In genomic region chr3:121967681-121968476, GRCm38 (mm10) we compare ENCODE assay signal across 8 mouse cellular contexts. TPM values are rescaled to one million over a fixed set of nuclear protein-coding genes. Genes with fewer than 3 reads are reported as not detected.
DNase-seq lines count a peak whose midpoint lies in the region; ATAC-seq and TF ChIP-seq lines count a peak whose summit lies in the region.

No protein-coding gene starts in this region.

- ATAC-seq in heart, embryonic 14.5 days (ENCODE audit: insufficient number of reproducible peaks, insufficient read depth, low FRiP score, low read depth), result peak; percentile 100
- ATAC-seq in liver, embryonic 14.5 days (ENCODE audit: insufficient read depth), result peak; percentile 100
- ATAC-seq in neural tube, embryonic 11.5 days (ENCODE audit: insufficient read depth, low FRiP score, low TSS enrichment), result peak; percentile 100
- peak; percentile 100 for ATAC-seq in stomach, embryonic 16.5 days (ENCODE audit: insufficient read depth, low FRiP score)

- dilution Hi-C loops in CH12.LX (cut with MboI; ENCODE audit: extremely low pct_ligation_motif_present, extremely low pct_unique_long_range_greater_than_20kb, low sequenced_read_pairs), result loop anchor here (25.0 kb wide), 1 partner anchor 144 kb away; no protein-coding TSS in a partner anchor

- no peak for TF ChIP-seq RAD21 in CH12.LX (IDR thresholded peaks at IDR 0.05; ENCODE audit: low read depth, low read length)

- WGBS in forebrain, embryonic 10.5 days, result 1% methylated on average over 33 of the region's 33 CpGs
- under 1% methylated on average over 33 of the region's 33 CpGs for WGBS in heart, embryonic 14.5 days
- WGBS in liver, embryonic 14.5 days (ENCODE audit: insufficient replicate concordance), result under 1% methylated on average over 33 of the region's 33 CpGs
- WGBS in neural tube, embryonic 11.5 days, result under 1% methylated on average over 33 of the region's 33 CpGs
- 1% methylated on average over 33 of the region's 33 CpGs for WGBS in stomach, embryonic 16.5 days

- no peak for TF ChIP-seq EP300 in CH12.LX (IDR thresholded peaks at IDR 0.05; ENCODE audit: low read length)
- no peak for TF ChIP-seq EP300 in liver, embryonic 14.5 days (IDR thresholded peaks at IDR 0.05; ENCODE audit: low read depth)

- H3K4me3 ChIP-seq in CH12.LX (replicated peaks in 1 of 3; ENCODE audit: low read depth in 2 of 3, low read length in 2 of 3, poor library complexity in 1 of 3), result peak overlapping the region; percentile 74 to 99 (median 87)
- H3K4me3 ChIP-seq in forebrain, embryonic 10.5 days, result peak overlapping the region; percentile 59
- peak overlapping the region; percentile 74 to 96 for H3K4me3 ChIP-seq in heart, embryonic 14.5 days (ENCODE audit: control insufficient read depth in 1 of 2, insufficient read depth in 1 of 2, low read depth in 1 of 2, low read length in 2 of 2)
- H3K4me3 ChIP-seq in liver, embryonic 14.5 days (ENCODE audit: insufficient read depth in 1 of 2, low read depth in 2 of 2, low read length in 2 of 2), result peak overlapping the region; percentile 66 to 67
- peak overlapping the region; percentile 47 for H3K4me3 ChIP-seq in neural tube, embryonic 11.5 days (ENCODE audit: low read depth, low read length)
- peak overlapping the region; percentile 68 for H3K4me3 ChIP-seq in stomach, embryonic 16.5 days (replicated peaks; ENCODE audit: low read length)

- H3K9ac ChIP-seq in CH12.LX (ENCODE audit: insufficient read depth, low read depth), result peak overlapping the region; percentile 79
- H3K9ac ChIP-seq in heart, embryonic 14.5 days (ENCODE audit: low read length), result peak overlapping the region; percentile 82
- peak overlapping the region; percentile 61 for H3K9ac ChIP-seq in liver, embryonic 14.5 days (replicated peaks)
- H3K9ac ChIP-seq in neural tube, embryonic 11.5 days (ENCODE audit: low read length), result peak overlapping the region; percentile 23; the same call in 1 of the 2 replicates
- peak overlapping the region; percentile 79 for H3K9ac ChIP-seq in stomach, embryonic 16.5 days (ENCODE audit: low read length)

- in situ Hi-C loops in CH12.LX (cut with MboI; ENCODE audit: low pct_ligation_motif_present, low pct_unique_long_range_greater_than_20kb, low sequenced_read_pairs), result loop anchor here (5.0 kb wide), 1 partner anchor 134 kb away; no protein-coding TSS in a partner anchor

- H3K27ac ChIP-seq in CH12.LX (ENCODE audit: insufficient read depth, low read depth), result no peak overlapping the region
- peak overlapping the region; percentile 79 for H3K27ac ChIP-seq in forebrain, embryonic 10.5 days
- H3K27ac ChIP-seq in heart, embryonic 14.5 days (replicated peaks in 1 of 2; ENCODE audit: control insufficient read depth in 1 of 2, insufficient read depth in 1 of 2, low read depth in 2 of 2, low read length in 2 of 2), result peak overlapping the region; percentile 53 to 74
- H3K27ac ChIP-seq in liver, embryonic 14.5 days, result no peak overlapping the region
- H3K27ac ChIP-seq in neural tube, embryonic 11.5 days (ENCODE audit: low read depth, low read length), result no peak overlapping the region
- H3K27ac ChIP-seq in stomach, embryonic 16.5 days (ENCODE audit: low read length), result peak overlapping the region; percentile 46; the same call in 1 of the 2 replicates

- H3K36me3 ChIP-seq in CH12.LX (replicated peaks in 1 of 2; ENCODE audit: control insufficient read depth in 1 of 2, insufficient read depth in 1 of 2, low read length in 1 of 2), result no peaks in the 10 kb centered on the region
- no peaks in the 10 kb centered on the region for H3K36me3 ChIP-seq in forebrain, embryonic 10.5 days (replicated peaks)
- H3K36me3 ChIP-seq in heart, embryonic 14.5 days (ENCODE audit: control insufficient read depth, insufficient read depth, low read length), result no peaks in the 10 kb centered on the region
- no peaks in the 10 kb centered on the region for H3K36me3 ChIP-seq in liver, embryonic 14.5 days (replicated peaks; ENCODE audit: control insufficient read depth, insufficient read depth, low read depth)
- H3K36me3 ChIP-seq in neural tube, embryonic 11.5 days (ENCODE audit: control insufficient read depth, insufficient read depth, low read length), result no peaks in the 10 kb centered on the region
- H3K36me3 ChIP-seq in stomach, embryonic 16.5 days (ENCODE audit: control insufficient read depth, insufficient read depth, low read length), result no peaks in the 10 kb centered on the region

- peak; percentile 91 for DNase-seq in CH12.LX (ENCODE audit: extremely low read depth)
- DNase-seq in c-Kit-positive CD71-negative TER-119-negative erythroid progenitor cells, embryonic 14.5 days (ENCODE audit: low read depth), result peak; percentile 80
- DNase-seq in forebrain, embryonic 10.5 days (ENCODE audit: extremely low spot score, low spot score), result peak; percentile 86
- peak; percentile 95 for DNase-seq in kidney, postnatal 14 days
- peak; percentile 77 to 84 (median 82) for DNase-seq in liver, embryonic 14.5 days (ENCODE audit: low read depth in 3 of 3, low spot score in 3 of 3)
- peak; percentile 90 for DNase-seq in neural tube, embryonic 11.5 days (ENCODE audit: low spot score)

- H3K4me1 ChIP-seq in CH12.LX (ENCODE audit: control insufficient read depth in 1 of 2, insufficient read depth in 2 of 2), result peaks cover 0 to 12% of the 10 kb centered on the region in 2 experiments; a peak in 2 of 4 replicates
- H3K4me1 ChIP-seq in forebrain, embryonic 10.5 days, result peaks cover 23% of the 10 kb centered on the region
- H3K4me1 ChIP-seq in heart, embryonic 14.5 days (ENCODE audit: control insufficient read depth in 2 of 2, insufficient read depth in 2 of 2, low read length in 2 of 2), result peaks cover 0 to 22% of the 10 kb centered on the region in 2 experiments; a peak in 1 of 4 replicates
- H3K4me1 ChIP-seq in liver, embryonic 14.5 days (replicated peaks; ENCODE audit: control insufficient read depth in 2 of 2, insufficient read depth in 2 of 2, low read length in 1 of 2), result peaks cover 9% of the 10 kb centered on the region in 2 experiments
- no peaks in the 10 kb centered on the region for H3K4me1 ChIP-seq in neural tube, embryonic 11.5 days (ENCODE audit: control insufficient read depth, insufficient read depth, low read length)
- H3K4me1 ChIP-seq in stomach, embryonic 16.5 days (ENCODE audit: control insufficient read depth, insufficient read depth, low read length), result 0 out of 2 replicates have a peak, but pooled peaks cover 7% of the 10 kb centered on the region

- H3K9me3 ChIP-seq in CH12.LX (replicated peaks; ENCODE audit: low read length), result no peaks in the 10 kb centered on the region
- H3K9me3 ChIP-seq in forebrain, embryonic 10.5 days, result no peaks in the 10 kb centered on the region
- no peaks in the 10 kb centered on the region for H3K9me3 ChIP-seq in heart, embryonic 14.5 days (ENCODE audit: control insufficient read depth, low read length)
- no peaks in the 10 kb centered on the region for H3K9me3 ChIP-seq in liver, embryonic 14.5 days (ENCODE audit: control insufficient read depth, low read length)
- H3K9me3 ChIP-seq in neural tube, embryonic 11.5 days (ENCODE audit: control insufficient read depth, low read length), result no peaks in the 10 kb centered on the region
- H3K9me3 ChIP-seq in stomach, embryonic 16.5 days (replicated peaks; ENCODE audit: control insufficient read depth, low read length), result no peaks in the 10 kb centered on the region

- TF ChIP-seq POLR2A in CH12.LX (IDR thresholded peaks at IDR 0.05; ENCODE audit: low read depth, low read length), result peak; percentile 97

- TF ChIP-seq CTCF in CH12.LX (conservative IDR thresholded peaks at IDR 0.05 in 1 of 2, IDR thresholded peaks at IDR 0.05 in 1 of 2; ENCODE audit: low read depth in 2 of 2, low read length in 2 of 2), result no peak
- TF ChIP-seq CTCF in liver, embryonic 14.5 days (IDR thresholded peaks at IDR 0.05; ENCODE audit: low read depth), result peak; percentile 14; the same call in 1 of the 2 replicates

- peak overlapping the region; percentile 92 for H3K4me2 ChIP-seq in CH12.LX (ENCODE audit: insufficient read depth, low read depth, poor library complexity, severe bottlenecking)
- peak overlapping the region; percentile 62 for H3K4me2 ChIP-seq in heart, embryonic 14.5 days (ENCODE audit: low read length)
- H3K4me2 ChIP-seq in liver, embryonic 14.5 days (ENCODE audit: low read depth), result peak overlapping the region; percentile 83
- peak overlapping the region; percentile 52 for H3K4me2 ChIP-seq in neural tube, embryonic 11.5 days (ENCODE audit: low read depth)
- peak overlapping the region; percentile 68 for H3K4me2 ChIP-seq in stomach, embryonic 16.5 days (ENCODE audit: low read depth, low read length)

- H3K79me2 ChIP-seq in CH12.LX (replicated peaks; ENCODE audit: control insufficient read depth, extremely low read depth, insufficient read depth, poor library complexity, severe bottlenecking), result peaks cover 17% of the 10 kb centered on the region

- H3K27me3 ChIP-seq in CH12.LX (replicated peaks), result no peaks in the 10 kb centered on the region
- peaks cover 35% of the 10 kb centered on the region for H3K27me3 ChIP-seq in forebrain, embryonic 10.5 days (ENCODE audit: poor library complexity, severe bottlenecking)
- H3K27me3 ChIP-seq in heart, embryonic 14.5 days (ENCODE audit: control insufficient read depth, insufficient read depth, low read length), result no peaks in the 10 kb centered on the region
- no peaks in the 10 kb centered on the region for H3K27me3 ChIP-seq in liver, embryonic 14.5 days (ENCODE audit: control insufficient read depth, insufficient read depth, low read length)
- no peaks in the 10 kb centered on the region for H3K27me3 ChIP-seq in neural tube, embryonic 11.5 days (ENCODE audit: control insufficient read depth, insufficient read depth, low read length)
- H3K27me3 ChIP-seq in stomach, embryonic 16.5 days (ENCODE audit: control insufficient read depth, insufficient read depth, low read length), result no peaks in the 10 kb centered on the region

TF ChIP-seq in CH12.LX, 34 proteins besides CTCF, POLR2A, EP300 and RAD21 (continues in another document):
- TF ChIP-seq TCF12 (IDR thresholded peaks at IDR 0.05; ENCODE audit: low read depth, low read length), result peak; percentile 96
- 0 out of 2 replicates have a peak, but pooled peaks have one; percentile 15 for TF ChIP-seq NRF1 (IDR thresholded peaks at IDR 0.05; ENCODE audit: low read depth, low read length)
- peak; percentile 92 for TF ChIP-seq ZMIZ1 (IDR thresholded peaks at IDR 0.05; ENCODE audit: low read depth, low read length)
- TF ChIP-seq MEF2A (IDR thresholded peaks at IDR 0.05; ENCODE audit: borderline replicate concordance, low read depth, low read length), result peak; percentile 7; the same call in 1 of the 2 replicates

RNA-seq across cellular contexts. Expression of gene Arhgap29, which starts 15.5 kb away (rescaled TPM):
- total RNA-seq in CH12.LX (2012; rRNA removed) (24.1 and 37.0 TPM in 2 replicates), CH12.LX (2014; rRNA removed) (45.8 and 53.7 TPM in 2 replicates)
- 17.8 and 19.7 TPM in 2 replicates for polyA plus RNA-seq in CH12.LX (2012; ENCODE audit: insufficient read length, low read depth)
- polyA plus RNA-seq in forebrain, embryonic 10.5 days (2016; fragmentation: Nextera tagmentation; extraction: Ambion mirVana), result 33.7 and 35.7 TPM in 2 replicates
- polyA plus RNA-seq in heart, embryonic 14.5 days (2014; fragmentation: Nextera tagmentation; extraction: Ambion mirVana), result 65.1 and 68.4 TPM in 2 replicates
- polyA plus RNA-seq in liver, embryonic 14.5 days (2012; rRNA removed), result 3.4 and 3.9 TPM in 2 replicates
- polyA plus RNA-seq in liver, embryonic 14.5 days (2014; fragmentation: Nextera tagmentation; extraction: Ambion mirVana), result 5.3 and 6.2 TPM in 2 replicates
- polyA plus RNA-seq in neural tube, embryonic 11.5 days (2014; fragmentation: Nextera tagmentation; extraction: Ambion mirVana), result 34.7 and 35.5 TPM in 2 replicates
- 49.6 and 50.7 TPM in 2 replicates for polyA plus RNA-seq in stomach, embryonic 16.5 days (2015; fragmentation: Nextera tagmentation; extraction: Ambion mirVana)

Comparison
In these comparisons a context has a peak if more than half of its experiments do, and no peak if none do; other contexts are left out.
1. H3K27ac ChIP-seq: peak in forebrain, embryonic 10.5 days (single experiment), heart, embryonic 14.5 days (2 of 2) and stomach, embryonic 16.5 days (single experiment); none in CH12.LX (single experiment), liver, embryonic 14.5 days (single experiment) and neural tube, embryonic 11.5 days (single experiment).
2. H3K9ac ChIP-seq: peak in every context shown above with its lines; median percentile 82 in heart, embryonic 14.5 days; 79 in CH12.LX; 79 in stomach, embryonic 16.5 days; 61 in liver, embryonic 14.5 days; 23 in neural tube, embryonic 11.5 days.
3. Peak in every context shown above with its lines, with median percentiles within 50 percentile points of each other: DNase-seq, H3K4me2 ChIP-seq, H3K4me3 ChIP-seq and ATAC-seq.